Mouse (Mus musculus): Measurements from ENCODE around the gene Dnajb4. TPM values are rescaled to one million over a fixed set of nuclear protein-coding genes. Genes with fewer than 3 reads are reported as not detected.

The Dnajb4 gene
- polyA plus RNA-seq, 1 experiment, result 3.3 TPM

- no peak for TF ChIP-seq GATA1 (IDR thresholded peaks at IDR 0.05; ENCODE audit: low read length)
Measured at GRCm38 (mm10) chr3:152165351-152166098, 44.6 kb downstream of the Dnajb4 start.

- no peak for TF ChIP-seq GATA1 (IDR thresholded peaks at IDR 0.05; ENCODE audit: low read length)
Measured at GRCm38 (mm10) chr3:152165014-152165350, 45.1 kb downstream of the Dnajb4 start.

- no peak for TF ChIP-seq GATA1 (IDR thresholded peaks at IDR 0.05; ENCODE audit: low read length)
Measured at GRCm38 (mm10) chr3:152163320-152163719, 46.8 kb downstream of the Dnajb4 start.

GRCm38 (mm10) chr3:152160607-152161006 is 49.5 kb downstream of the Dnajb4 start:
- TF ChIP-seq GATA1 (IDR thresholded peaks at IDR 0.05; ENCODE audit: low read length), result no peak

GRCm38 (mm10) chr3:152159321-152159720 is 50.8 kb downstream of the Dnajb4 start:
- no peak for TF ChIP-seq GATA1 (IDR thresholded peaks at IDR 0.05; ENCODE audit: low read length)

- TF ChIP-seq GATA1 (IDR thresholded peaks at IDR 0.05; ENCODE audit: low read length), result no peak
Measured at GRCm38 (mm10) chr3:152158344-152159291, 51.5 kb downstream of the Dnajb4 start.

- no peak for TF ChIP-seq GATA1 (IDR thresholded peaks at IDR 0.05; ENCODE audit: low read length)
Measured at GRCm38 (mm10) chr3:152156816-152157496, 53.1 kb downstream of the Dnajb4 start.

GRCm38 (mm10) chr3:152155296-152155948 is 54.7 kb downstream of the Dnajb4 start:
- no peak for TF ChIP-seq GATA1 (IDR thresholded peaks at IDR 0.05; ENCODE audit: low read length)

GRCm38 (mm10) chr3:152154095-152154494 is 56.0 kb downstream of the Dnajb4 start:
- no peak for TF ChIP-seq GATA1 (IDR thresholded peaks at IDR 0.05; ENCODE audit: low read length)

- TF ChIP-seq GATA1 (IDR thresholded peaks at IDR 0.05; ENCODE audit: low read length), result no peak
Measured at GRCm38 (mm10) chr3:152153152-152153551, 57.0 kb downstream of the Dnajb4 start.

GRCm38 (mm10) chr3:152152483-152152804 is 57.7 kb downstream of the Dnajb4 start:
- no peak for TF ChIP-seq GATA1 (IDR thresholded peaks at IDR 0.05; ENCODE audit: low read length)

GRCm38 (mm10) chr3:152151725-152152482 is 58.2 kb downstream of the Dnajb4 start:
- TF ChIP-seq GATA1 (IDR thresholded peaks at IDR 0.05; ENCODE audit: low read length), result no peak

- TF ChIP-seq GATA1 (IDR thresholded peaks at IDR 0.05; ENCODE audit: low read length), result no peak
Measured at GRCm38 (mm10) chr3:152149863-152150262, 60.2 kb downstream of the Dnajb4 start.

- no peak for TF ChIP-seq GATA1 (IDR thresholded peaks at IDR 0.05; ENCODE audit: low read length)
Measured at GRCm38 (mm10) chr3:152149449-152149848, 60.7 kb downstream of the Dnajb4 start.

Data from G1E-ER4 (cell line).